Mouse (Mus musculus) liver, adult (tissue): ENCODE data around the gene Met.

Experiments
- GATA4 ChIP-seq: IDR thresholded peaks from 2 replicates; pipeline ENCODE4 v1.6.1; 2014; ENCODE audit warnings: mild to moderate bottlenecking, low read length; ENCODE audit not compliant: insufficient replicate concordance

Met gene

GRCm38 (mm10) chr6:17508604-17509372 is 45.2 kb downstream of the Met start:
- TF ChIP-seq GATA4 = no peak

GRCm38 (mm10) chr6:17513381-17513780 is 49.8 kb downstream of the Met start:
- TF ChIP-seq GATA4 = no peak

- TF ChIP-seq GATA4 = no peak
Observed at GRCm38 (mm10) chr6:17515775-17516460, 52.3 kb downstream of the Met start.

- TF ChIP-seq GATA4 = no peak
Observed at GRCm38 (mm10) chr6:17521901-17522717, 58.5 kb downstream of the Met start.

GRCm38 (mm10) chr6:17522917-17523316 is 59.3 kb downstream of the Met start:
- no peak for TF ChIP-seq GATA4

- TF ChIP-seq GATA4 = no peak
Observed at GRCm38 (mm10) chr6:17529490-17530269, 66.1 kb downstream of the Met start.

- TF ChIP-seq GATA4 = no peak; the same call in 1 of the 2 replicates
Observed at GRCm38 (mm10) chr6:17541615-17542014, 78.0 kb downstream of the Met start.

- no peak for TF ChIP-seq GATA4
Observed at GRCm38 (mm10) chr6:17542383-17542782, 78.8 kb downstream of the Met start.

- no peak for TF ChIP-seq GATA4
Observed at GRCm38 (mm10) chr6:17545480-17545879, 81.9 kb downstream of the Met start.

- no peak for TF ChIP-seq GATA4
Observed at GRCm38 (mm10) chr6:17546341-17546740, 82.7 kb downstream of the Met start.

GRCm38 (mm10) chr6:17546825-17547224 is 83.2 kb downstream of the Met start:
- no peak for TF ChIP-seq GATA4

GRCm38 (mm10) chr6:17548786-17549185 is 85.2 kb downstream of the Met start:
- no peak for TF ChIP-seq GATA4

- TF ChIP-seq GATA4 = no peak
Observed at GRCm38 (mm10) chr6:17549645-17550044, 86.0 kb downstream of the Met start.

GRCm38 (mm10) chr6:17554263-17554662 is 90.7 kb downstream of the Met start:
- no peak for TF ChIP-seq GATA4

GRCm38 (mm10) chr6:17554757-17555156 is 91.2 kb downstream of the Met start:
- no peak for TF ChIP-seq GATA4
